Mouse (Mus musculus): ENCODE results near the gene Kdm6b.
A peak's percentile ranks its signal among the peaks of the same experiment; 100 is the strongest.

Kdm6b gene

GRCm38 (mm10) chr11:69418481-69419442, 5.3 kb upstream of the Kdm6b start:
- peak; percentile 97 for DNase-seq

DNA sequence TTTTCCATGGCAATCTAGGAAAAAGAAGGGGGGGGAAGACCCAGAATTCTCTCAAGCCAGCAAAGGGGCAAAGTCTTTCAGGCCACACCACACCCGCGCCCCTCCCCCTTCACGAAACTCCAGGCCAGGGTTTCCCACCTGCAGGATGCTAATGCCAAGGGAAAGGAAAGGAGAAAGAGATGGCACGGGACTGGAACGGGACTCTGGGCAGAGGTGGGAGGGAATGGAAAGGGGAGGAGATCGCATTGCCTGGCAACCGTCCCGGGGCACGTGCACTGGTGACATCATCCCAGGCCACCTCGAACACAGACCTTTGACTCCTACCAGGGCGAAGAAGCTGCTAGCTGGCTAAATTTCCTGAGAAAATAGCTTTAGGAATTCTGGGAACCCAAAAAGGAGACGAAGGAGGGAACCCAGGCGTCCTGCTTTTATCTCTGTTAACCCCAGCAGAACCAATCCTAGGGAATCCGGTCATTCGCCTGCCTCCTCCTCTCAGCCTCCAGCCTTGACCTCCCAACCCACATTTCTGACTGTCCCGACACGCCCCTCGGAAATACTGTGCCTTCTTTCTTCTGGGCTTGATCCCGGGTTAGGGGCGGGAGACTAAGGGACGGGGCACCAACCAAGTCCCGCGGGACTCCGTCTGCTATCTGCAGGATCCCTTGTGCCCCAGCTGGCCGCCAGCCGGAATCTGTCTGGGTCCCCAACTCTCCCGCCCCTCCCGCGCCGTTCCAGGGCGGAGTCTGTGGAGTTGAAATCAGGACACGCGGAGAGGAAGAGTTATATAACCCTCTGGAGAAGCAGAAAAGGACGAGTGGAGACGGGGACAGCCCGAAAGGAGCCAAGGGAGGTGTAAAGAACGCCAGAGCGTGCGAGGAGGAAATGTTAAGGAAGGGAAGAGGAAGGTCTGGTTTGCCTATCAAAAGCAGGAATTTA, 4.2 kb upstream of the Kdm6b start:
- peak; percentile 97 for DNase-seq

GRCm38 (mm10) chr11:69416921-69417448, 3.5 kb upstream of the Kdm6b start:
- DNase-seq: no peak

GRCm38 (mm10) chr11:69416509-69416908, 3.0 kb upstream of the Kdm6b start:
- no peak for DNase-seq

GRCm38 (mm10) chr11:69415668-69416451, 2.4 kb upstream of the Kdm6b start:
- peak; percentile 66 for DNase-seq

DNA sequence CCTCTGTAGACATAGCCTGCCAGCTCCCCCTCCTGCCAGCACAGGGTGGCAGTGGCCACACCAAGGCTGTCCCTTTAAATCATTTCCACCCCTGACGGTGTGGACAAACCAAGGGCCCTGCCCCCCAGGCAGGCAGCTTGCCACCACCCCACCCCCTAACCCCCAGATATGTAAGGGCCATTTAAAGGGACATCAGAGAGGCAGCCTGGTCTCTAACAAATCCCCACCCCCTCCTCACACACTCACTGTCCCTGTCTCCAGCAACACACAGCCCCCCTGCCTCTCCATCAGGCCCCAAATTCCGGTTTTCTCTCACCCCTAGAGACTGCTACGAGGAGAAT, 1.8 kb upstream of the Kdm6b start:
- peak; percentile 66 for DNase-seq

DNA sequence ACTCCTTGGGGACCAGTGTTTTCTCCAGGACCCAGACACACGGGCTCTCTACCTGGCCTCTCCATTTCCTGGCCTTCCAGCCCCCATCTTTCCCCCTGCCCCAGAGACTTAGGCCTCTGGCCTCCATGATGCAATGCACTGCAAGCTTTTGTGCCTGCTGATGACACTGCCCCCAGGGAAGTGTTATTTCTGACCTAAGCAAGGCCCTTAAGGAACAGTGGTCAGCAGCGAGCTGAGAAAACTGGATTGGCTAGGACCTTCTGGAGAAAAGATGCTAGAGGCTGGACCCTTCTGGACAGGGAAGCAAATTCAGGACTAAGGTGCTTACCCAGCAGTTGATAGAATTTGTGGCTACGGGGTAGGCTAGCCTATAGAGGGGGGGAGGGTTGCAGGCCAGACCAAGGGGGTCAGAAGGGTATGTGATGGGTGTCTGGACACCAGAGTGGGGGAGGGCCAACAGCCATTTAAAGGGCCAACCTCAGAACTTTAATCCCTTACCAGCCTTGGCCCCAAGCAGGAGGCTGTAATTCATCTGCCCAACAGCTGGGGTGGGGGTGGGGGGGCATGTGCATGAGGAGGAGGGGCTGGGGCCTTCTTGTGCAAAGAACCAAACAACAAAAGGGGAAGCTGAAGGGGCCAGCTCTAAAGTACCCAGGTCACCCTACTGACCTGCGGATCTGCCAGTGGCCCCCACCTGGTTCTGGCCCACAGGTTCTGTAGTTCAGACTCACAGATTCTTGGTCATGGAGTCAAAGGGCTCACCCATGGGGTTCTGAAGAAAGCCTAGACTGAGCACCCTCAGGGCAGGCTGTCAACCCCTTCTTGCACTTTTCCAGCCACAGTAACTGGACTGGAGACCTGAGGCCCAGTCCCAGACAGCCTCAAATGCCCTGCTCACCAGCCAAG, 1.2 kb upstream of the Kdm6b start:
- no peak for DNase-seq

GRCm38 (mm10) chr11:69412548-69412947, 927 bp downstream of the Kdm6b start:
- DNase-seq: no peak

DNA sequence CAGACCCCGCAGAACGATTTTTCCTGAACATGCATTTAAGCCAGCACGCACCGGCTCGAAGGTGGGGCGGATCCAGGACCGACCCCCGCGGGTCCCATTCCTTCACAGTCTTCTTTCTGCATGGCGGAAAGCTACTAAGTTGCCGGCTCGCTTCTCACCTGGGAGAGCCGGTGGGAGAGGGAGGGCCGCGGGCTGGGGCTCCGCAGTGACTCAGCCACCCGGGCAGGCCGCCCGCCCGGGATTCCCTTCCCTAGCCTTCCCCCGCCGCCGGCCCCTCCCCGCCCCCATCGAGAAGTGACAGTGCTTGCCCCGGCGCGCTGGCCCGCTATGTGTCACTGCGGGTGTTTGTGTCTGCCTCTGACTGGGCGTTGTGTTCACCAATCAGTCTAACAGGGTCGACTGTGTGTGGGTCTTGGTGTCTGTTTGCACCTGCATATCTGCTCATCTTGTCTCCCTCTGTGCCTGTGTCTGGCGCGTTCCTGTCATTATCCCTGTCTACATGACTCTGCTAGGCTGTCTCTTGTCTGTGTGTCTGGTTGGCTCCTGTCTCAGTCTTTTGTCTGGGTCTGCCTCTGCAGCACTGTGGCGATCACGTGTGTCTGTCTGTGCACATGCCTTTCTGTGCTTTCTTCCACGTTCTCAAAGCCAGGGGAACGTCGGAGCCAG, 1.8 kb downstream of the Kdm6b start:
- peak; percentile 77 for DNase-seq

GRCm38 (mm10) chr11:69411073-69411535, 2.4 kb downstream of the Kdm6b start:
- peak; percentile 97 for DNase-seq

DNA sequence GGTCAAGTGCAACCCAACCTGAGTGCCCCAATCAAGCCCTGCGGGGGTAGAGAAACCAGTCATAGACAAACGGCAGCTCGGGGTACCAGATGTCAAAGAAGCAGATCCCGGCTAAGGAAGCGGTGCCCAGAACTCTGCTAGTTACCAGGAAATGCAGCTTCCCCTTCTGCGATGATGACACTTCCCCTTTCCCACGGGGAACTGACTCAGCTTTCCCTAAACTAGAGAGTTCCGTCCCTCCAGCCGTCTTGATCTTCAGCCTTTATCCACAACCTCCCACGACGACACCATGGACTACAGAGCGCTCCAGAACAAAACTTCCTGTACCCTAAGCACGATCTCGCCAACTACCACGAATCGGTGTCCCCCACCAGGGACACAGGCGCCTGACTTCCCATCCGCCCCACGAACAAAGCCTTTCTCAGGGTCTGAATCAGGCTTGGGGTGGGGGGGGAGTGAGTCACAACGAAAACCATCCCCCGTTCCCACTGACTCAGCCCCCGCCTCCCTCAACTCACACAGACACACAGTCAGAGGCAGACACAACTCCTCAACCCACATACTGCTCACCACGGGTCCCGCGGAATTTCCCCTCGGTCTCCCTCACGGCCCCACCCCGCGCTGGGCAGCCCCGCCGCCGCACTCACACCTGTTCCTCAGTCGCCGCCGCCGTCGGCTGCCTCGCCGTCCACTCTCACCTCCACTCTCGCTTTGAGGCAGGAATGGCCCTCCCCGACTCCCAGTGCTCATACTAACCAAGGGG, 3.0 kb downstream of the Kdm6b start:
- peak; percentile 87 for DNase-seq

GRCm38 (mm10) chr11:69410045-69410309, 3.5 kb downstream of the Kdm6b start:
- DNase-seq: no peak

DNA sequence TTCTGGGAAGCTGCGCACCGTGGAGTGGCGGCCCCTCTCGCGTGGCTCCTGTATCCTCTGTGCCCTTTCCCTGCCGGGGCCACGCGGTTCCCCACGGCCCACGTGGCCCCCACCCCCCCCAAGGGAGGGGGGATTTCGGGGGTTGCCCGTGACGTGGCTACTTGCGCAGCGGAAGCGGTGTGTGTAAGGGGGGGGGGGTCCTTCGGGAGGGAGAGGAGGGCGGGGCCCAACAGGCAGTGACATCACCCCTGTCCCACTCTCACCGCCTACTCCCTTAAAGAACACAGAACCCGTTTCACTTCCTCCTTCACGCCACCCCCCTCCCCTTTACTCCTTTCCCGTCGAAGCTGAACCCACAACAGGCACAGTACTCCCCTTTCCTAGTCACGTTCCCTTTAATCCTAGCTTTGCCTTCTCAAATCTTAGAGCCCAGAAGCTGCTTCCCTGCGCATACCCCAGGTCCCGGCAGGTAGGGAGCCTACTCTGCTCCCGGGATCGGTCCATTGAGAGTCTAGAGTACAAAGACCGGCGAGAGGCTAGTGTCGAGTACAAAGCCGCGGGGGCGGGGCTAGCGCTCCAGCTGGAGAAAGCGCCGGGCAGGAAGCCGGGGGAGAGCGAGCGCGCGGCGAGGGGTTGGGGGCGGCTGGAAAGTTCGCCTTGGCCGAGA, 4.0 kb downstream of the Kdm6b start:
- peak; percentile 92 for DNase-seq

- DNase-seq: peak; percentile 93
These were observed 4.7 kb downstream of the Kdm6b start for GRCm38 (mm10) chr11:69408541-69409377.

DNA sequence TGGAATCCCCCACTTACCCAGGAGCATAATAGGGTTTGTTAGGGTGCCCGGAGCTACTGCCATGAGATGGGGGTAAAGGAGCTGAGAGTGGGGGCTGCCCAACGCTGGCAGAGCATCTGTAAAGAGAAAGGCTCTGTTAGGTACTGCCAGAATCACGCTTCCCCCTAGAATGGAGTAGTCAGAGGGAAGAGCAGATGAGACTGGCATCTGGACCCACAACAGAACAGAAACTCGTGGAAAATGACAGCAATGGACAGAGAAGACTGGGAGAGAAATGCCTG, 5.8 kb downstream of the Kdm6b start:
- no peak for DNase-seq

DNA sequence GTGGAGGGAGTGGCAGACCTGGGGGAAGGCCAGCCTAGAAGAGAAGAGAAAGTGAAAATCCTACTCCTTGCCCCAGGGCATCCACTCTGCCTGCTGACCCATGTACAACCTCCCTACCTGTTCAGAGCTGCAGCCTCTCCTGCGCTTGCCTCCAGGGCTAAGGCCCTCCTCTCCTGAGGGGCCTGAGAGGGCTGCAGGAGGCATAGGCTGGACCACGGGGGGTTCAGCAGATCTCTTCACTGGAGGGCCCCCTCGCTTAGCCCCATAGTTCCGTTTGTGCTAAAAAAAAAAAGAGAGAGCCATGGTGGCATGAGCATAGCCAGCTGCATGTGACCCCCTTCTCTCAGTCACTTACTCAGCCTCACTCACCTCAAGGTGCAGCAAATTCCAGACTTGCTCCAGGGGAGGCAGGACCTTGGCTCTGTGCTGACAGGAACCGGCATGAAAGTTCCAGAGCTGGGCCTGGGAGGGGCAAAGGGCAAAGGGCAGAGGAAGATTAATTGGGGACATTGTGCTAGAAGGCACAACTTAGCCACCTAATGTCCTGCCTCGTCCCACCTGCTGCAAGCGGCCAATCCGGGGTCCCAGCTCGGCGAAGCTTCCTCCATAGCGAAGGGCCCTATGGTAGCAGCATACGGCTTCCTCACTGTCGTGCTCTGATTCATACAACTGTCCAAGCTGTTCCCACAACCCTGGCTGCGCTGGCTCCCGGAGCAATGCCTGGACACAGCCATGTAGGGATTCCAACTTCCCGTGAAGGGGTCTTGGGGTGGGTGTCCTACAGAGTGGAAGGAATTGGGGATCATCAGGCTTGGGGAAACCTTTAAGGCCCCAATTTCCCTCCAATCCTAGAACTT, 6.4 kb downstream of the Kdm6b start:
- DNase-seq: no peak

DNA sequence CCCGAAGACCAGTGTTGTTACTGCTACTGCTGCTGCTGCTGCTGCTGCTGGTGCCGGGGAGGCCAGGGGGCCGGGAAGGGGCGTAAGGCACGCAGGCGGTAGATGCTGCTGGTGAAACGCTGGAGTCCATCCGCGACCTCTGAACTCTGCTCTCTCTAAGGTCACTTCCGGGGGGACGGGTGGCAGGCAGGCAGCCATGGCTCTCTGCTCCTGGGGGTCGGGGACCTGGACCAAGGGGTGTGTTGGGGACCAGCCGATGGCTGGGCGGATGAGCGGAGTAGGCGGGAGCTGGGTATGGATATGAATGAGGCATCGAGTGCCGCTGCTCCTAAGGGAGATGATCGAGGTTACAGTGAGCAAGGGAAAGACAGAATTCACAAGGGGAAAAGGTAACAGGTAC, 7.2 kb downstream of the Kdm6b start:
- no peak for DNase-seq
